Mouse (Mus musculus) erythroblast, embryonic 14.5 days (primary cell): ENCODE data around the gene Ncam1.

Experiments
- GATA1 ChIP-seq: IDR thresholded peaks from 2 replicates; pipeline ENCODE4 v1.6.1; 2012; ENCODE audit warnings: low read length, inconsistent platforms, mixed read lengths
- TAL1 ChIP-seq: IDR thresholded peaks from 3 replicates; pipeline ENCODE4 v1.6.1; 2012; ENCODE audit warnings: low read length, inconsistent platforms, mixed read lengths

DNA sequence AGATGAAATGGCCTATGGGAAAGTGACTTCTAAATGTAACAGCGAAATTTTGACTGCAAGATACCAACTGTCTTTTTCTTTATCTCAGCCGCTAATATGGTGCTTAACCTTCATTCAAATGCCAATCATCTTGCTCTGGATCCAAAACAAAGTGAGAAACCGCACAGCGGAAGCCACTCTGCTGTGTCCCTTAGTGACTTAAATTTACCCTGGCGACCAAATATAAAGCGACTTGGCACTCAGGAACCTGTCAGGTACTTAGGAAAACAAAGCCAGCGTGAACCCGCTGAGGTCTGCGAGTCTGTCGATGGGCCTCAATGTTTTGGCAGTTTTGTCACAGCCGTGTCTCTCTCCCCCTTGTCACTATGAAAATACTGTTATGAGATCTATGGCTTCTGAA is 105.9 kb downstream of the Ncam1 start:
- no peak for TF ChIP-seq GATA1
- TF ChIP-seq TAL1 = no peak
